ENCODE assay signal across 8 mouse cellular contexts in the genomic region with DNA sequence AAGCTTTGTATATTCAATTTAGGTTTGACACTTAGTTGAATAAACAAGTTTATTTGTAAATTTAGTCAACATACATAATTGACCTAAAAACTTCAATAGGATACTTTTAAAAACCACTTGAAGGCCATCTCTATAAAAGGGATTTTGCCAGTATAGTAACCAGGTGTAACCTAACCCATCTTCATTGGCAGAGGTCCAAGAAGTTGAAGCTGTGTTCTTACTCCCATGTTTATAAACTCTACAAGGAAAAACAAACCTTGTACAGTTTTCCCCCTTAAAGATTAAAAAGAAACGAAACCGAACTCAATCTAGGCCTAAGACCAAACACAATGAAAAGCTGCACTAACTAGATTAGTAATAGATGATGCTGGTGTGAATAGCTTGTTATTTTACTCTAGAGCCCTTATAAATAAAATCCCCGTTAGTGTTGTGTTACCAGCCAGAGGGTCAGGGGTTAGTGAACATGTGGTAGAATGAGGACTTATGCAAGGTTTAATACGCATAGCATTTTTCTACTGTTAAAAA. TPM values are rescaled to one million over a fixed set of nuclear protein-coding genes. Genes with fewer than 3 reads are reported as not detected.
DNase-seq lines count a peak whose midpoint lies in the region; ATAC-seq and TF ChIP-seq lines count a peak whose summit lies in the region.

No protein-coding gene starts in this region.

- no peaks in the 10 kb centered on the region for H3K9me3 ChIP-seq in megakaryocyte, embryonic 14.5 days
- H3K9me3 ChIP-seq in limb, embryonic 15.5 days = no peaks in the 10 kb centered on the region
- H3K9me3 ChIP-seq in stomach, postnatal 0 days (ENCODE audit: control insufficient read depth, low read length) = no peaks in the 10 kb centered on the region

- H3K4me3 ChIP-seq in cerebellum, adult 2 months (replicated peaks; ENCODE audit: insufficient read depth, low read depth, low read length) = peak overlapping the region; percentile 47
- H3K4me3 ChIP-seq in megakaryocyte, embryonic 14.5 days (replicated peaks) = peak overlapping the region; percentile 87
- H3K4me3 ChIP-seq in limb, embryonic 15.5 days = peak overlapping the region; percentile 35
- H3K4me3 ChIP-seq in stomach, postnatal 0 days (ENCODE audit: low read depth, low read length) = peak overlapping the region; percentile 40

- no peak for ATAC-seq in cerebellum, adult (ENCODE audit: insufficient number of reproducible peaks, low FRiP score, low TSS enrichment)
- ATAC-seq in megakaryocyte, adult 5-6 weeks (ENCODE audit: poor library complexity, severe bottlenecking) = no peak
- no peak for ATAC-seq in limb, embryonic 15.5 days (ENCODE audit: insufficient number of reproducible peaks, low FRiP score, low TSS enrichment, low read depth)
- no peak for ATAC-seq in stomach, postnatal 0 days (ENCODE audit: low FRiP score, low TSS enrichment)

- peaks cover 9% of the 10 kb centered on the region for H3K4me1 ChIP-seq in cerebellum, adult 2 months (ENCODE audit: control insufficient read depth, insufficient read depth, low read length)
- peaks cover 37% of the 10 kb centered on the region for H3K4me1 ChIP-seq in megakaryocyte, embryonic 14.5 days
- H3K4me1 ChIP-seq in limb, embryonic 15.5 days = no peaks in the 10 kb centered on the region
- H3K4me1 ChIP-seq in stomach, postnatal 0 days (replicated peaks; ENCODE audit: control insufficient read depth, insufficient read depth) = no peaks in the 10 kb centered on the region

- H3K4me2 ChIP-seq in limb, embryonic 15.5 days = peak overlapping the region; percentile 49
- H3K4me2 ChIP-seq in stomach, postnatal 0 days (replicated peaks; ENCODE audit: low read depth) = peak overlapping the region; percentile 53

- intact Hi-C loops in gastrocnemius, postnatal 36 days (cut with DNase I) = no loop called here

- no peaks in the 10 kb centered on the region for H3K27me3 ChIP-seq in cerebellum, adult 2 months (ENCODE audit: control insufficient read depth, insufficient read depth, low read length)
- no peaks in the 10 kb centered on the region for H3K27me3 ChIP-seq in megakaryocyte, embryonic 14.5 days (replicated peaks)
- H3K27me3 ChIP-seq in limb, embryonic 15.5 days = no peaks in the 10 kb centered on the region
- H3K27me3 ChIP-seq in stomach, postnatal 0 days (ENCODE audit: control insufficient read depth, insufficient read depth, low read length) = no peaks in the 10 kb centered on the region

- no peak for TF ChIP-seq CTCF in cerebellum, adult 2 months (IDR thresholded peaks at IDR 0.05; ENCODE audit: borderline replicate concordance, insufficient read depth, low read depth, low read length)
- TF ChIP-seq CTCF in stomach, postnatal 0 days (IDR thresholded peaks at IDR 0.05; ENCODE audit: low read depth) = no peak

- no peak for TF ChIP-seq POLR2A in cerebellum, adult 2 months (IDR thresholded peaks at IDR 0.05; ENCODE audit: borderline replicate concordance, insufficient read depth, low read length)

- 11% methylated on average over 4 of the region's 4 CpGs for WGBS in cerebellum, adult 2 months
- WGBS in limb, embryonic 15.5 days = 46% methylated on average over 4 of the region's 4 CpGs
- 28% methylated on average over 4 of the region's 4 CpGs for WGBS in stomach, postnatal 0 days

- peak; percentile 2 for TF ChIP-seq EP300 in stomach, postnatal 0 days (optimal IDR thresholded peaks at IDR 0.05)

- no peak overlapping the region for H3K27ac ChIP-seq in cerebellum, adult 2 months (ENCODE audit: insufficient read depth, low read length)
- no peak overlapping the region for H3K27ac ChIP-seq in limb, embryonic 15.5 days
- no peak overlapping the region for H3K27ac ChIP-seq in stomach, postnatal 0 days (replicated peaks)

- DNase-seq in cerebellum, adult 2 months = no peak
- no peak for DNase-seq in stomach, postnatal 0 days (ENCODE audit: low spot score)
- no peak for DNase-seq in urinary bladder, postnatal 10 days (ENCODE audit: low spot score)
- no peak for DNase-seq in gastrocnemius, postnatal 36 days

- peaks cover 24% of the 10 kb centered on the region for H3K36me3 ChIP-seq in megakaryocyte, embryonic 14.5 days (replicated peaks; ENCODE audit: low read length)
- H3K36me3 ChIP-seq in limb, embryonic 15.5 days = peaks cover 13% of the 10 kb centered on the region
- peaks cover 9% of the 10 kb centered on the region for H3K36me3 ChIP-seq in stomach, postnatal 0 days (ENCODE audit: control insufficient read depth, insufficient read depth, low read length)

- no peak overlapping the region for H3K9ac ChIP-seq in limb, embryonic 15.5 days
- H3K9ac ChIP-seq in stomach, postnatal 0 days (ENCODE audit: low read length) = peak overlapping the region; percentile 47

RNA-seq across cellular contexts. Expression of gene H3f3b, which starts 5.4 kb away (rescaled TPM):
- 456 and 541 TPM in 2 replicates for polyA plus RNA-seq in cerebellum, adult 2 months (2012; rRNA removed)
- polyA plus RNA-seq in megakaryocyte, embryonic 14.5 days (2012; ENCODE audit: insufficient read depth, low replicate concordance) = 819 and 908 TPM in 2 replicates
- total RNA-seq in megakaryocyte, adult 5-6 weeks (2015) = 756 and 808 TPM in 2 replicates
- 735 and 795 TPM in 2 replicates for total RNA-seq in megakaryocyte, adult 5-6 weeks (2017)
- polyA plus RNA-seq in limb, embryonic 15.5 days (2015; fragmentation: Nextera tagmentation; extraction: Ambion mirVana) = 1,660 and 1,740 TPM in 2 replicates
- polyA plus RNA-seq in stomach, postnatal 0 days (2015; fragmentation: Nextera tagmentation; extraction: Ambion mirVana) = 1,343 and 1,357 TPM in 2 replicates
- 10 to 100 TPM; 56.1 to 75.3 TPM for total RNA-seq in gastrocnemius, postnatal 36 days (2021)

RNA-seq across cellular contexts. Expression of gene Unk, which starts 7.8 kb away (rescaled TPM):
- polyA plus RNA-seq in cerebellum, adult 2 months (2012; rRNA removed) = 48.1 and 49.1 TPM in 2 replicates
- 18.8 and 53.4 TPM in 2 replicates for polyA plus RNA-seq in megakaryocyte, embryonic 14.5 days (2012; ENCODE audit: insufficient read depth, low replicate concordance)
- 10.1 and 10.5 TPM in 2 replicates for total RNA-seq in megakaryocyte, adult 5-6 weeks (2015)
- total RNA-seq in megakaryocyte, adult 5-6 weeks (2017) = 7.8 and 8.3 TPM in 2 replicates
- 34.7 and 35.1 TPM in 2 replicates for polyA plus RNA-seq in limb, embryonic 15.5 days (2015; fragmentation: Nextera tagmentation; extraction: Ambion mirVana)
- polyA plus RNA-seq in stomach, postnatal 0 days (2015; fragmentation: Nextera tagmentation; extraction: Ambion mirVana) = 8.3 and 9.1 TPM in 2 replicates
- total RNA-seq in gastrocnemius, postnatal 36 days (2021) = 1 to 10 TPM; 6.0 to 7.1 TPM

RNA-seq across cellular contexts. Expression of gene Galk1, which starts 9.8 kb away (rescaled TPM):
- polyA plus RNA-seq in cerebellum, adult 2 months (2012; rRNA removed) = 14.8 and 15.1 TPM in 2 replicates
- 197 and 238 TPM in 2 replicates for polyA plus RNA-seq in megakaryocyte, embryonic 14.5 days (2012; ENCODE audit: insufficient read depth, low replicate concordance)
- total RNA-seq in megakaryocyte, adult 5-6 weeks (2015) = 4.6 and 5.0 TPM in 2 replicates
- total RNA-seq in megakaryocyte, adult 5-6 weeks (2017) = 10.4 and 10.8 TPM in 2 replicates
- 174 and 194 TPM in 2 replicates for polyA plus RNA-seq in limb, embryonic 15.5 days (2015; fragmentation: Nextera tagmentation; extraction: Ambion mirVana)
- polyA plus RNA-seq in stomach, postnatal 0 days (2015; fragmentation: Nextera tagmentation; extraction: Ambion mirVana) = 119 and 126 TPM in 2 replicates
- total RNA-seq in gastrocnemius, postnatal 36 days (2021) = 1 to 10 TPM; 3.0 to 3.8 TPM

RNA-seq across cellular contexts. Expression of gene Itgb4, which starts 47.8 kb away (rescaled TPM):
- 21.6 and 28.6 TPM in 2 replicates for polyA plus RNA-seq in cerebellum, adult 2 months (2012; rRNA removed)
- 5.6 and 6.9 TPM in 2 replicates for polyA plus RNA-seq in megakaryocyte, embryonic 14.5 days (2012; ENCODE audit: insufficient read depth, low replicate concordance)
- 0.09 TPM in 1 of 2 replicates, not detected in the other for total RNA-seq in megakaryocyte, adult 5-6 weeks (2015)
- not detected in 2 replicates for total RNA-seq in megakaryocyte, adult 5-6 weeks (2017)
- polyA plus RNA-seq in limb, embryonic 15.5 days (2015; fragmentation: Nextera tagmentation; extraction: Ambion mirVana) = 14.7 and 15.7 TPM in 2 replicates
- 12.7 and 14.6 TPM in 2 replicates for polyA plus RNA-seq in stomach, postnatal 0 days (2015; fragmentation: Nextera tagmentation; extraction: Ambion mirVana)
- total RNA-seq in gastrocnemius, postnatal 36 days (2021) = 1 to 10 TPM; 1.9 to 3.3 TPM

RNA-seq across cellular contexts. Expression of gene Unc13d, which starts 55.4 kb away (rescaled TPM):
- polyA plus RNA-seq in cerebellum, adult 2 months (2012; rRNA removed) = 3.8 and 5.7 TPM in 2 replicates
- 221 and 384 TPM in 2 replicates for polyA plus RNA-seq in megakaryocyte, embryonic 14.5 days (2012; ENCODE audit: insufficient read depth, low replicate concordance)
- total RNA-seq in megakaryocyte, adult 5-6 weeks (2015) = 16.5 and 18.2 TPM in 2 replicates
- 26.7 and 27.7 TPM in 2 replicates for total RNA-seq in megakaryocyte, adult 5-6 weeks (2017)
- 6.5 and 8.8 TPM in 2 replicates for polyA plus RNA-seq in limb, embryonic 15.5 days (2015; fragmentation: Nextera tagmentation; extraction: Ambion mirVana)
- 2.3 and 2.8 TPM in 2 replicates for polyA plus RNA-seq in stomach, postnatal 0 days (2015; fragmentation: Nextera tagmentation; extraction: Ambion mirVana)
- total RNA-seq in gastrocnemius, postnatal 36 days (2021) = under 1 TPM; 0.30 to 0.48 TPM

Comparison
In these comparisons a context has a peak if more than half of its experiments do, and no peak if none do; other contexts are left out.
1. H3K4me3 ChIP-seq: peak in every context shown above with its lines; median percentile 87 in megakaryocyte, embryonic 14.5 days; 47 in cerebellum, adult 2 months; 40 in stomach, postnatal 0 days; 35 in limb, embryonic 15.5 days.